Comparison of ENCODE assay signal across 39 mouse cellular contexts in the genomic region with DNA sequence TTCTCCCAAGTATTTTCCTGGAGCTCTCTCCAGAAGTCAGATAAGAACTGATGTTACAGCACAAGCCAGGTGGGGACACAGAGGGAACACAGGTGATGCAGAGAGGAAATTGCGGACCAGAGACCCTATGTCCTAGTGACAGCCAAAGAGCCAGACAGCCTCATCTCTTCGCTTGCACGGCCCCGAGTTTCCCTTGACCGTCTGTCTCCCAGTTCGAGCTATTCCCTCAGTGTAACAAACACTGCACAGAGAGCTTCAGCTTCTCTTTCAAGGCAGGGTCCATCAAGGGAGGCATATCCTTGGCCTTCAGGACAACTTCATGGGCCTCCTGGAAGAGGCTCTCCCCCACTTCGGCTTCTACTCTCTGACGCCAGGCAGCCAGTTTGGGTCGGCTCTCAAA. TPM values are rescaled to one million over a fixed set of nuclear protein-coding genes. Genes with fewer than 3 reads are reported as not detected.
"Had no signal": no experiment of that assay in that cellular context is flagged by ENCODE, and none has a peak within 500 bp of the region (broad histone marks: within the 10 kb centered on the region; RNA-seq: fewer than 3 reads in every experiment).

No protein-coding gene starts in this region.

- H3K36me3 ChIP-seq: embryonic facial prominence, embryonic 10.5 days; embryonic facial prominence, embryonic 12.5 days; embryonic facial prominence, embryonic 13.5 days; embryonic facial prominence, embryonic 15.5 days; forebrain, embryonic 10.5 days; forebrain, embryonic 12.5 days; forebrain, embryonic 15.5 days had no signal

- H3K9me3 ChIP-seq: embryonic facial prominence, embryonic 10.5 days; embryonic facial prominence, embryonic 12.5 days; embryonic facial prominence, embryonic 13.5 days; embryonic facial prominence, embryonic 15.5 days; forebrain, embryonic 10.5 days; forebrain, embryonic 12.5 days; forebrain, embryonic 13.5 days had no signal

- ATAC-seq: forebrain, embryonic 13.5 days; forebrain, embryonic 14.5 days; forebrain, embryonic 15.5 days; forebrain, embryonic 16.5 days; forebrain, postnatal 0 days had no signal

- H3K4me3 ChIP-seq: embryonic facial prominence, embryonic 10.5 days; embryonic facial prominence, embryonic 12.5 days; embryonic facial prominence, embryonic 13.5 days; erythroblast, embryonic 14.5 days; forebrain, embryonic 12.5 days; forebrain, embryonic 13.5 days; forebrain, embryonic 15.5 days; gastrocnemius, adult 2 months; heart, adult 2 months had no signal

- H3K4me2 ChIP-seq: embryonic facial prominence, embryonic 12.5 days; embryonic facial prominence, embryonic 13.5 days; embryonic facial prominence, embryonic 15.5 days; forebrain, embryonic 12.5 days; forebrain, embryonic 13.5 days; forebrain, embryonic 15.5 days had no signal

- H3K27ac ChIP-seq: embryonic facial prominence, embryonic 10.5 days; embryonic facial prominence, embryonic 12.5 days; embryonic facial prominence, embryonic 13.5 days; embryonic facial prominence, embryonic 15.5 days; forebrain, embryonic 10.5 days; forebrain, embryonic 12.5 days; forebrain, embryonic 13.5 days; forebrain, embryonic 15.5 days; heart, adult 2 months had no signal

- H3K9ac ChIP-seq: embryonic facial prominence, embryonic 12.5 days; embryonic facial prominence, embryonic 13.5 days; embryonic facial prominence, embryonic 15.5 days; forebrain, embryonic 12.5 days; forebrain, embryonic 13.5 days; forebrain, embryonic 15.5 days; forebrain, postnatal 0 days had no signal

- DNase-seq: cerebellum, adult 2 months; cerebellum, adult 8-10 months; cerebellum, adult 9-10 months; cerebellum, adult 9-11 months; cerebellum, postnatal 10 days; cerebellum, postnatal 14 days; cerebellum, postnatal 25 days; cerebellum, postnatal 36 days; embryo, embryonic 11 days; forebrain, postnatal 0 days; gastrocnemius, adult 2 months; gastrocnemius, postnatal 10 days; gastrocnemius, postnatal 14 days; gastrocnemius, postnatal 25 days; gastrocnemius, postnatal 36 days; heart, adult 18-20 months; heart, adult 2 months had no signal

RNA-seq across cellular contexts. Expression of gene Gm20441, which starts 6.2 kb away (rescaled TPM):
- total RNA-seq: common myeloid progenitor, adult 5-6 weeks; forebrain, postnatal 0 days; gastrocnemius, adult 18-20 months; gastrocnemius, adult 2 months; gastrocnemius, adult 8-10 months; gastrocnemius, postnatal 10 days; gastrocnemius, postnatal 14 days; gastrocnemius, postnatal 25 days; gastrocnemius, postnatal 36 days; gastrocnemius, postnatal 4 days; granulocyte monocyte progenitor cell, adult 5-6 weeks; heart, adult 18-20 months; heart, adult 2 months; heart, adult 8-10 months had no signal
- polyA plus RNA-seq: cerebellum, adult 2 months; cortical plate, adult 2 months; embryonic facial prominence, embryonic 10.5 days; embryonic facial prominence, embryonic 11.5 days; embryonic facial prominence, embryonic 12.5 days; embryonic facial prominence, embryonic 13.5 days; embryonic facial prominence, embryonic 14.5 days; embryonic facial prominence, embryonic 15.5 days; erythroblast, embryonic 14.5 days; forebrain, embryonic 10.5 days; forebrain, embryonic 11.5 days; forebrain, embryonic 12.5 days; forebrain, embryonic 13.5 days; forebrain, embryonic 15.5 days; forebrain, embryonic 16.5 days; forebrain, postnatal 0 days; frontal cortex, adult 2 months; heart, adult 2 months had no signal

RNA-seq across cellular contexts. Expression of gene Gstt3, which starts 6.6 kb away (rescaled TPM):
- polyA plus RNA-seq: erythroblast, embryonic 14.5 days had no signal

RNA-seq across cellular contexts. Expression of gene Gstt1, which starts 23.8 kb away (rescaled TPM):
- total RNA-seq: granulocyte monocyte progenitor cell, adult 5-6 weeks had no signal
